Mouse (Mus musculus) spleen, adult 2 months (tissue): ENCODE data around the gene Smg5.

Experiments used
- CTCF ChIP-seq: fragments of 200-500 bp; IDR thresholded peaks from 2 replicates; pipeline ENCODE4 v1.5.1; 2011; ENCODE audit warnings: mild to moderate bottlenecking, inconsistent platforms; ENCODE audit not compliant: insufficient read depth, insufficient read length, insufficient replicate concordance; ENCODE audit errors: extremely low read depth
- POLR2A ChIP-seq: fragments of 200-500 bp; IDR thresholded peaks from 2 replicates; pipeline ENCODE4 v1.6.1; 2011; ENCODE audit warnings: low read depth, low read length, inconsistent platforms

- TF ChIP-seq CTCF: no peak
- no peak for TF ChIP-seq POLR2A
Measured at GRCm38 (mm10) chr3:88296110-88296560, 39.9 kb upstream of the Smg5 start.
